ENCODE assay signal across 8 mouse cellular contexts in genomic region chr4:107923145-107923802, GRCm38 (mm10). TPM values are rescaled to one million over a fixed set of nuclear protein-coding genes. Genes with fewer than 3 reads are reported as not detected.
A peak's percentile ranks its signal among the peaks of the same experiment; 100 is the strongest.
DNase-seq lines count a peak whose midpoint lies in the region; ATAC-seq and TF ChIP-seq lines count a peak whose summit lies in the region.

TSS of gene Cpt2 (minus strand) at chr4:107923610.

- peak within 1 kb of the TSS; percentile 73 to 98 (median 94) for H3K4me3 ChIP-seq in CH12.LX (replicated peaks in 1 of 3; ENCODE audit: low read depth in 2 of 3, low read length in 2 of 3, poor library complexity in 1 of 3)
- H3K4me3 ChIP-seq in forebrain, embryonic 13.5 days, result peak within 1 kb of the TSS; percentile 75
- H3K4me3 ChIP-seq in liver, postnatal 0 days (ENCODE audit: low read depth, low read length), result peak within 1 kb of the TSS; percentile 80
- H3K4me3 ChIP-seq in neural tube, embryonic 14.5 days (ENCODE audit: low read depth, low read length), result peak within 1 kb of the TSS; percentile 68

- peaks cover 0 to 7% of the 10 kb centered on the region in 2 experiments for H3K36me3 ChIP-seq in CH12.LX (replicated peaks in 1 of 2; ENCODE audit: control insufficient read depth in 1 of 2, insufficient read depth in 1 of 2, low read length in 1 of 2)
- H3K36me3 ChIP-seq in forebrain, embryonic 13.5 days (ENCODE audit: poor library complexity, severe bottlenecking), result 0 out of 2 replicates have a peak, but pooled peaks cover 5% of the 10 kb centered on the region
- no peaks in the 10 kb centered on the region for H3K36me3 ChIP-seq in liver, postnatal 0 days (replicated peaks; ENCODE audit: insufficient read depth, low read length)
- no peaks in the 10 kb centered on the region for H3K36me3 ChIP-seq in neural tube, embryonic 14.5 days (ENCODE audit: control insufficient read depth, insufficient read depth, low read length)

- peak in 1 of 2 experiments; percentile 55; a peak in 2 of 4 replicates for TF ChIP-seq CTCF in CH12.LX (conservative IDR thresholded peaks at IDR 0.05 in 1 of 2, IDR thresholded peaks at IDR 0.05 in 1 of 2; ENCODE audit: low read depth in 2 of 2, low read length in 2 of 2)
- TF ChIP-seq CTCF in liver, postnatal 0 days (IDR thresholded peaks at IDR 0.05; ENCODE audit: low read depth), result peak; percentile 57

- 1% methylated on average over 38 of the region's 38 CpGs for WGBS in forebrain, embryonic 13.5 days
- WGBS in large intestine, adult 2 months, result under 1% methylated on average over 38 of the region's 38 CpGs
- 1% methylated on average over 38 of the region's 38 CpGs for WGBS in liver, postnatal 0 days (ENCODE audit: insufficient replicate concordance)
- WGBS in neural tube, embryonic 14.5 days, result 1% methylated on average over 38 of the region's 38 CpGs

- H3K9me3 ChIP-seq in CH12.LX (replicated peaks; ENCODE audit: low read length), result no peaks in the 10 kb centered on the region
- H3K9me3 ChIP-seq in forebrain, embryonic 13.5 days (replicated peaks), result no peaks in the 10 kb centered on the region
- no peaks in the 10 kb centered on the region for H3K9me3 ChIP-seq in liver, postnatal 0 days (ENCODE audit: low read length)
- H3K9me3 ChIP-seq in neural tube, embryonic 14.5 days (ENCODE audit: control insufficient read depth, low read length), result no peaks in the 10 kb centered on the region

- in situ Hi-C loops in CH12.LX (cut with MboI; ENCODE audit: low pct_ligation_motif_present, low pct_unique_long_range_greater_than_20kb, low sequenced_read_pairs), result no loop called here

- TF ChIP-seq EP300 in CH12.LX (IDR thresholded peaks at IDR 0.05; ENCODE audit: low read length), result no peak
- TF ChIP-seq EP300 in liver, postnatal 0 days (IDR thresholded peaks at IDR 0.05; ENCODE audit: low read depth), result 0 out of 2 replicates have a peak, but pooled peaks have one; percentile 57

- no peaks in the 10 kb centered on the region for H3K79me2 ChIP-seq in CH12.LX (replicated peaks; ENCODE audit: control insufficient read depth, extremely low read depth, insufficient read depth, poor library complexity, severe bottlenecking)

- intact Hi-C loops in heart, postnatal 10 days (cut with DNase I), result loop anchor here (10.0 kb wide), 1 partner anchor 402 kb away; the partner anchor contains the start of gene Coa7

- TF ChIP-seq RAD21 in CH12.LX (IDR thresholded peaks at IDR 0.05; ENCODE audit: low read depth, low read length), result peak; percentile 58

- H3K4me2 ChIP-seq in CH12.LX (ENCODE audit: insufficient read depth, low read depth, poor library complexity, severe bottlenecking), result peak within 1 kb of the TSS; percentile 79
- H3K4me2 ChIP-seq in forebrain, embryonic 13.5 days, result peak within 1 kb of the TSS; percentile 81
- peak within 1 kb of the TSS; percentile 85 for H3K4me2 ChIP-seq in liver, postnatal 0 days (ENCODE audit: low read depth, low read length)
- peak within 1 kb of the TSS; percentile 83 for H3K4me2 ChIP-seq in neural tube, embryonic 14.5 days (ENCODE audit: low read depth, low read length)

- TF ChIP-seq POLR2A in CH12.LX (IDR thresholded peaks at IDR 0.05; ENCODE audit: low read depth, low read length), result peak; percentile 91

- peak; percentile 91 for DNase-seq in CH12.LX (ENCODE audit: extremely low read depth)
- peak; percentile 95 for DNase-seq in c-Kit-positive CD71-positive TER-119-positive erythroid progenitor cells, embryonic 14.5 days (ENCODE audit: low spot score)
- peak; percentile 96 to 97 for DNase-seq in heart, postnatal 10 days
- DNase-seq in large intestine, adult 2 months (ENCODE audit: low read depth, low spot score), result peak; percentile 92
- peak; percentile 99 for DNase-seq in liver, postnatal 0 days
- DNase-seq in testis, postnatal 10 days (ENCODE audit: low spot score), result peak; percentile 98

- H3K27me3 ChIP-seq in CH12.LX (replicated peaks), result peaks cover 2% of the 10 kb centered on the region
- no peaks in the 10 kb centered on the region for H3K27me3 ChIP-seq in forebrain, embryonic 13.5 days
- H3K27me3 ChIP-seq in liver, postnatal 0 days (ENCODE audit: insufficient read depth, low read length), result no peaks in the 10 kb centered on the region
- no peaks in the 10 kb centered on the region for H3K27me3 ChIP-seq in neural tube, embryonic 14.5 days (ENCODE audit: control insufficient read depth, insufficient read depth, low read length)

- no peak within 1 kb of the TSS for H3K27ac ChIP-seq in CH12.LX (ENCODE audit: insufficient read depth, low read depth)
- H3K27ac ChIP-seq in forebrain, embryonic 13.5 days, result peak within 1 kb of the TSS; percentile 25; the same call in 1 of the 2 replicates
- H3K27ac ChIP-seq in liver, postnatal 0 days (ENCODE audit: low read depth), result peak within 1 kb of the TSS; percentile 85
- no peak within 1 kb of the TSS for H3K27ac ChIP-seq in neural tube, embryonic 14.5 days (ENCODE audit: low read depth, low read length)

- peak; percentile 93 for ATAC-seq in forebrain, embryonic 13.5 days
- ATAC-seq in liver, postnatal 0 days, result peak; percentile 92
- ATAC-seq in neural tube, embryonic 14.5 days (ENCODE audit: low read depth), result peak; percentile 91

- dilution Hi-C loops in CH12.LX (cut with MboI; ENCODE audit: extremely low pct_ligation_motif_present, extremely low pct_unique_long_range_greater_than_20kb, low sequenced_read_pairs), result no loop called here

- H3K9ac ChIP-seq in CH12.LX (ENCODE audit: insufficient read depth, low read depth), result peak within 1 kb of the TSS; percentile 83
- peak within 1 kb of the TSS; percentile 84 for H3K9ac ChIP-seq in forebrain, embryonic 13.5 days
- H3K9ac ChIP-seq in liver, postnatal 0 days (replicated peaks), result peak within 1 kb of the TSS; percentile 92
- H3K9ac ChIP-seq in neural tube, embryonic 14.5 days (replicated peaks; ENCODE audit: low read depth, low read length), result peak within 1 kb of the TSS; percentile 74

- peaks cover 7 to 11% of the 10 kb centered on the region in 2 experiments for H3K4me1 ChIP-seq in CH12.LX (ENCODE audit: control insufficient read depth in 1 of 2, insufficient read depth in 2 of 2)
- H3K4me1 ChIP-seq in forebrain, embryonic 13.5 days, result peaks cover 16% of the 10 kb centered on the region
- peaks cover 28% of the 10 kb centered on the region for H3K4me1 ChIP-seq in liver, postnatal 0 days (ENCODE audit: insufficient read depth)
- H3K4me1 ChIP-seq in neural tube, embryonic 14.5 days (ENCODE audit: control insufficient read depth, insufficient read depth, low read length), result no peaks in the 10 kb centered on the region

TF ChIP-seq in CH12.LX, 34 proteins besides CTCF, POLR2A, EP300 and RAD21:
- TF ChIP-seq TBP (conservative IDR thresholded peaks at IDR 0.05; ENCODE audit: low read depth, low read length) (peak; percentile 39; the same call in 1 of the 2 replicates), JUN (IDR thresholded peaks at IDR 0.05; ENCODE audit: insufficient read depth, low read depth, low read length) (no peak), MAFK (IDR thresholded peaks at IDR 0.05; ENCODE audit: insufficient replicate concordance, low read length) (no peak), ELF1 (IDR thresholded peaks at IDR 0.05; ENCODE audit: low read depth, low read length) (peak; percentile 98), MXI1 (IDR thresholded peaks at IDR 0.05; ENCODE audit: low read depth, low read length) (peak; percentile 45), CHD2 (IDR thresholded peaks at IDR 0.05; ENCODE audit: low read length) (no peak), ZMIZ1 (IDR thresholded peaks at IDR 0.05; ENCODE audit: low read depth, low read length) (peak; percentile 80), USF2 (conservative IDR thresholded peaks at IDR 0.05; ENCODE audit: low read depth, low read length) (no peak), NELFE (IDR thresholded peaks at IDR 0.05; ENCODE audit: low read depth, low read length) (peak; percentile 84), TCF12 (IDR thresholded peaks at IDR 0.05; ENCODE audit: low read depth, low read length) (peak; percentile 81), SMC3 (IDR thresholded peaks at IDR 0.05; ENCODE audit: low read depth, low read length) (peak; percentile 19; the same call in 1 of the 2 replicates), POLR2AphosphoS2 (IDR thresholded peaks at IDR 0.05; ENCODE audit: low read depth, low read length) (peak; percentile 44; the same call in 1 of the 2 replicates), USF1 (IDR thresholded peaks at IDR 0.05; ENCODE audit: low read depth, low read length) (no peak), SIN3A (IDR thresholded peaks at IDR 0.05; ENCODE audit: low read length) (peak; percentile 63; the same call in 1 of the 2 replicates), HCFC1 (IDR thresholded peaks at IDR 0.05; ENCODE audit: low read depth, low read length) (peak; percentile 36; the same call in 1 of the 2 replicates), NRF1 (IDR thresholded peaks at IDR 0.05; ENCODE audit: low read depth, low read length) (0 out of 2 replicates have a peak, but pooled peaks have one; percentile 17), CHD1 (IDR thresholded peaks at IDR 0.05; ENCODE audit: low read depth, low read length) (no peak)
TF ChIP-seq in CH12.LX: peak in this region for 11.

RNA-seq across cellular contexts. Expression of gene Cpt2, which starts in this region (rescaled TPM):
- total RNA-seq in CH12.LX (2012; rRNA removed) (10.9 and 14.1 TPM in 2 replicates), CH12.LX (2014; rRNA removed) (10.8 and 15.2 TPM in 2 replicates)
- polyA plus RNA-seq in CH12.LX (2012; ENCODE audit: insufficient read length, low read depth), result 12.3 and 13.5 TPM in 2 replicates
- 19.4 and 19.8 TPM in 2 replicates for polyA plus RNA-seq in forebrain, embryonic 13.5 days (2015; fragmentation: Nextera tagmentation; extraction: Ambion mirVana)
- 100 to 1,000 TPM; 206 to 222 TPM for total RNA-seq in heart, postnatal 10 days (2021)
- 117 and 133 TPM in 2 replicates for polyA plus RNA-seq in large intestine, adult 2 months (2012; rRNA removed)
- 99.3 and 100 TPM in 2 replicates for polyA plus RNA-seq in liver, postnatal 0 days (2015; fragmentation: Nextera tagmentation; extraction: Ambion mirVana)
- 14.0 and 19.3 TPM in 2 replicates for polyA plus RNA-seq in neural tube, embryonic 14.5 days (2014; fragmentation: Nextera tagmentation; extraction: Ambion mirVana)

Comparison
In these comparisons a context has a peak if more than half of its experiments do, and no peak if none do; other contexts are left out.
1. RNA of gene Cpt2 (total RNA-seq): 206 to 222 TPM in heart, postnatal 10 days; 10.8 to 15.2 TPM in CH12.LX; every median in the first group is over 10 times any median in the second.
2. H3K27ac ChIP-seq: peak in forebrain, embryonic 13.5 days (single experiment) and liver, postnatal 0 days (single experiment); none in CH12.LX (single experiment) and neural tube, embryonic 14.5 days (single experiment).
3. Peak in every context shown above with its lines, with median percentiles within 50 percentile points of each other: DNase-seq, H3K4me2 ChIP-seq, H3K4me3 ChIP-seq, H3K9ac ChIP-seq and ATAC-seq.